Mouse (Mus musculus): ENCODE measurements around the gene Ciita.

Gene Ciita

GRCm38 (mm10) chr16:10553858-10554257 lies 74.0 kb downstream of the Ciita start:
- no peak for DNase-seq (ENCODE audit: low spot score)

DNA sequence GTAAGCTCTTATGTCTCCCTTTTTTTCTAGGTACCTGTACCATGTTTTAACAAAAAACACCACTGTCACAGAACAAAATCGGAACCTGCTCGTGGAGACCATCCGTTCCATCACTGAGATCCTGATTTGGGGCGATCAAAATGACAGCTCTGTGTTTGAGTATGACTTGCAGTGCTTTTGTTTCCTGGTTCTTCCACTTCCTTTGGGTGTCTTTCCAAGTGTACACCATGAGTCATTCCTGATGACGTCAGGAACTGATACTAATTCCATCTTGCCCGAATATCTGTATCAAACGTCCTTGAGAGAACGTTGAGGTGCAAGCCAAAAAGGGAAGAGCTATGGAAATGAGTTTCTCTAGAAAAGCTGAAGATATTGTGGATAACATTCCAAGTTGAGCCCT lies 80.1 kb downstream of the Ciita start:
- no peak for DNase-seq (ENCODE audit: low spot score)

DNA sequence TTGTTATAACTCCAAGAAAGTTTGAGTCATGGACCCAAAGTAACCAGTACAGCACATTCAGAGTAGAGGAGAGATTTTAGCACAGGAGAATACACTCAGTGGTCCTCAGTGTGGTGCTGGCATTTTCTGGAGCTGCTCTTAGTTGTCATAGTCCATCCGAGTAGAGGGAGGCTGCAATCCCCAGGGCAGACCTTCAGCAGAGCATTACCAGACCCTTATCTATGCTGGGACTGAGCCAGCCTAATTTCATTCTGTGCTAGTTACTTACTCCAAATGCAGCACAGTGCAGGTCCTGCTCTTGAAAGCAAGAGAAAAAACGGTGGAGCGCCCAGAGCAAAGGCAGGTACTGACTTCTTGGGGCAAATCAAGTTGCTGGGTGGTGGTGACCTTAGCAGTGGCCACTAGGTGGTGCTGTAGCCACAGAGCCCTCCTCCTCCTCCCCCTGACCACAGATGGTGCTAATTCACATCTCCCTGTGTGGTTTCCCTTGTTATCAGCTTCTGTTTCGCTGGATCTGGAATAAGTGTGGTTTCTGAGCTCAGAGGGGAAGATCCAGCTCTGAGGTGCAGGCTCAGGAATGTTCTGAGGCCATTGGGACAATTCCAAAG lies 85.5 kb downstream of the Ciita start:
- no peak for DNase-seq (ENCODE audit: low spot score)

DNA sequence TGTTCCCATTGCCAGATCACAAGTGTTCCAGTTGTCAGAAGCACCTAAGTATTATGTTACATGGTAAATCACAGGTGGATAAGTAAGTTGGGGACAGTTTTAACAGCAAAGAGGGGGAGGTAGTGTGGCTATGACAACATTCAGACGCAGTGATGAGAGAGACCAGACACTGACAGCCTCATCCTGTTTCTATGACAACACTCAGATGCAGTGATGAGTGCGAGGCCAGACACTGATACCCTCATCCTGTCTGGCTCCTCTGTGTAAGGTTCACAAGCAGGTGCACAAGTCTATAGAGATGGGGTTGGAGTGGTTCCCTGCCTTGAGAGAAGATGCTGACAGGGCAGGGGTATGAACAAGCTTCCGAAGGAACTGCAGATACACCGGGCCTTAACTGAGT lies 87.3 kb downstream of the Ciita start:
- no peak for DNase-seq (ENCODE audit: low spot score)

- DNase-seq (ENCODE audit: low spot score), result no peak
These were observed 90.0 kb downstream of the Ciita start for GRCm38 (mm10) chr16:10569809-10570395.

DNA sequence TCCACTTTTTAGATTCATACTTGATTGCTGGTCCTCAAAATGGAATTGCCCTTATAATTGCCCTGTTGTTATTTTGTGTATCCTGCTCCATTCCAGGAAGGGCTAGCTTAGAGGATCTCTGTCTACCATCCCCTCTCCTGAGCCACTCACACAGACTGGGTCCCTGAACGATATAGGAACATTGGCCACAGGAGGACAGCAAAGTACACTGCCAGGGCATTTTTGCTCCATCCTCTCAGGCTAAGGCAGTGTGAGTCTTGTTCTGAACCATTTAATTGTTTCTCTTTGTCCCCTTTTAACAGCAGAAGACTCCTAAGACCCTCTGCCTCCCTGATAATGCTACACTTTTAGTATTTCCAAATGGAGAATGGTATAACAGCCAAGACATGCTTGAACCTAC lies 90.8 kb downstream of the Ciita start:
- DNase-seq (ENCODE audit: low spot score), result peak; percentile 36

DNA sequence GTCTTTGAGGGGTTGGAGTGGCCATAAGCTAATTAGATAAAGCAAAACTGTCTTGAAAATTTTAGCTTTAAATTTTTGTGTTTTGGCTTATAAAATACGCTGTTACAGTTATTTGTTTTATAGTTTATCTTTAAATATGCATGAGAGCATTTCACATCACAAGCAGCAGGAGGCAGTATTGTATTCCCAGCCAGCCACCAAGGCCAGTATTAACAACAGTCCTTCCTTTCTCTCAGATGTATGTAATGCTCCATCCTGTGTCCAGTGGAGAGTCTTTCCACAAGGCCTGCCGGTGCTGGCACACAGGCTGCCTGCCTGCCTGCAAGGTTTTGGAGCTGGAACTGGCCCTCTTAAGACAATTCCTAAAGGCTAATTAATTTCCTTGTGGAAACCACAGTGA lies 92.0 kb downstream of the Ciita start:
- DNase-seq (ENCODE audit: low spot score), result no peak

DNA sequence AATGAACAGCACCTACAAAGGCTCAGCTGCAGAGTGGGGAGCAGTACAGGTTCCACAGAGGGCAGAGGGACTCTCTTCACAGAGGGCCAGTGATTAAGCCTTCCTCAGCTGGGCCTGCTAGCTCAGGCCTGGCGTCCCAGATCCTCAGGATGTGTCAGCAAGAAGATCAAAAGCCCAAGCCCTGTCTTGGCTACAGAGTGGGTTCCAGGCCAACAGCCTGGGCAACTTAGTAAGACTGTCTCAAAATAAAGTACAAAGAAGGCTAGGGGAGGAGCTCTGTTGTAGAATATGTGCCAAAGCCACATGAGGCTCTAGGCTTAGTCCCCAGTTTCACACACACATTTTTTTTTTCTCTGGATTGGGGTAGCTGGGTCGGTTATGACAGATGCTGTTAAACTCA lies 95.1 kb downstream of the Ciita start:
- DNase-seq (ENCODE audit: low spot score), result no peak

DNA sequence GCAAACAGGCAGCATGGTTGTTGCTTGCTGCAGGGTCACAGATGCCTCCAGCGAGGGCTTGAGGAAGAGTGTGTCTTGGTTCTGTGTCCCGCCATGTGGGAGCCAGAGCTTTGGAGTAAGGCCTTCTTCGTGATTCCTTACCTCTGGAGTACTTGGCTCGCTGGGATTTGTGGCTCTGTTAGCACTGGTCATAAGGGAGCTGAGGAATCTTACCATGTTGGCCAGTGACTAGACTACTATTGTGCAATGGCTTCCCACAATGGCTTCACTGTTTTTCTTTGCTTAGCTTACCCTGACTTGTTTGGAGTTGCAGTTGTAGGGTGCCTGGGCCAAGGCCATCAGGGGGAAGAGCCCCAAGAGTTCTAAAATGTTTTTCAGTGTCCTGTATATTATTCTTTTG lies 96.1 kb downstream of the Ciita start:
- no peak for DNase-seq (ENCODE audit: low spot score)

DNA sequence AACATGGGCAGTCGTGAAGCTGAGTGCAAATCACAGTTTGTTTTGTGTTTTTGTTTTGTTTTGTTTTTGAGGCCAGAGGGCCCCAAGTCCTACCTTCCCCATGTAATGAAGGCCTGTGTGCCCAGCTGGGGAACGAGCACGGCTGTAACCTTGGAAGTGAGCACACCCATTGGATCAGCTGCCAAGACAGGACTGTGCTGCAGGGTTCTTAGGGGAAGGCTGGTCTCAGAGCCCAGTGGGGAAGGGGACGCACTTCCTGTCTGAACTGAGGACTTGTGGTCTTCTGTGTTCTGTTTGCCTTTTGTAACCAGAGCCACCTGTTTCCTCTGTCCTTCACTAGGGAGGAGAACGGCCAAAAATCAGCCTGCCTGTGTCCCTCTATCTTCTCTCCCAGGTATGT lies 97.7 kb downstream of the Ciita start:
- no peak for DNase-seq (ENCODE audit: low spot score)
